Mouse (Mus musculus) MEL (cell line): Measurements from ENCODE around the gene Rprm. TPM values are rescaled to one million over a fixed set of nuclear protein-coding genes. Genes with fewer than 3 reads are reported as not detected.

Experiments used
- DNase-seq: peaks from one replicate; pipeline ENCODE4 v3.0.0; 2011; ENCODE audit warnings: low read depth, low spot score
- H3K27ac ChIP-seq: 2 replicates; pipeline ENCODE4 v1.5.1; 2012; ENCODE audit warnings: low read depth, mild to moderate bottlenecking, control low read depth, low read length, moderate library complexity; ENCODE audit not compliant: control insufficient read depth
- H3K27me3 ChIP-seq, 2 experiments: fragments of 150-350 bp in 1 of 2; sonication (generic) in 1 of 2; 2 replicates each; pipeline ENCODE4 v1.6.1; 2012; ENCODE audit warnings: low read length in 2 of 2, mild to moderate bottlenecking in 2 of 2, improper control_type of control experiment in 1 of 2, moderate library complexity in 1 of 2; ENCODE audit not compliant: insufficient read depth in 2 of 2, control insufficient read depth in 1 of 2
- H3K36me3 ChIP-seq, 2 experiments: 2 replicates each; pipeline ENCODE4 v1.6.1; 2012 to 2014; ENCODE audit warnings: low read length in 2 of 2, improper control_type of control experiment in 1 of 2, inconsistent platforms in 1 of 2, mild to moderate bottlenecking in 1 of 2; ENCODE audit not compliant: insufficient read depth in 2 of 2, control insufficient read depth in 1 of 2
- H3K4me1 ChIP-seq, 2 experiments: fragments of 150-350 bp in 1 of 2; sonication (generic) in 1 of 2; 2 replicates each; pipeline ENCODE4 v1.6.1; 2012; ENCODE audit warnings: low read length in 2 of 2, improper control_type of control experiment in 1 of 2, mild to moderate bottlenecking in 1 of 2; ENCODE audit not compliant: insufficient read depth in 2 of 2, control insufficient read depth in 1 of 2
- H3K4me3 ChIP-seq, 2 experiments: fragments of 150-350 bp in 1 of 2; sonication (generic) in 1 of 2; 2 replicates each; pipeline ENCODE4 v1.5.1; 2012; ENCODE audit warnings: low read depth in 2 of 2, low read length in 2 of 2, mild to moderate bottlenecking in 2 of 2, moderate library complexity in 2 of 2, control low read depth in 1 of 2, improper control_type of control experiment in 1 of 2; ENCODE audit not compliant: control insufficient read depth in 1 of 2, insufficient read depth in 1 of 2
- H3K79me2 ChIP-seq: 2 replicates; pipeline ENCODE4 v1.6.1; 2012; ENCODE audit warnings: mild to moderate bottlenecking, low read length, moderate library complexity; ENCODE audit not compliant: control insufficient read depth, poor library complexity, insufficient read depth
- H3K9ac ChIP-seq: 2 replicates; pipeline ENCODE4 v1.6.1; 2012; ENCODE audit warnings: low read depth, mild to moderate bottlenecking, control low read depth, low read length, moderate library complexity; ENCODE audit not compliant: control insufficient read depth, poor library complexity, severe bottlenecking
- H3K9me3 ChIP-seq: fragments of 150-350 bp; sonication (generic); replicated peaks from 2 replicates; pipeline ENCODE4 v1.6.1; 2012; ENCODE audit warnings: mild to moderate bottlenecking, low read length, improper control_type of control experiment, moderate library complexity; ENCODE audit not compliant: insufficient read depth
- BHLHE40 ChIP-seq: IDR thresholded peaks from 2 replicates; pipeline ENCODE4 v1.6.1; 2012; ENCODE audit warnings: low read depth, mild to moderate bottlenecking, inconsistent platforms, low read length, improper control_type of control experiment, borderline replicate concordance
- CHD1 ChIP-seq: IDR thresholded peaks from 2 replicates; pipeline ENCODE4 v1.6.1; 2012; ENCODE audit warnings: low read depth, mild to moderate bottlenecking, inconsistent platforms, low read length, improper control_type of control experiment
- CHD2 ChIP-seq: IDR thresholded peaks from 2 replicates; pipeline ENCODE4 v1.6.1; 2011; ENCODE audit warnings: low read length, improper control_type of control experiment
- EP300 ChIP-seq, 2 experiments: IDR thresholded peaks; 2 replicates each; pipeline ENCODE4 v1.6.1; 2011; ENCODE audit warnings: improper control_type of control experiment in 2 of 2, low read length in 2 of 2, low read depth in 1 of 2, mild to moderate bottlenecking in 1 of 2
- ETS1 ChIP-seq: IDR thresholded peaks from 2 replicates; pipeline ENCODE4 v1.6.1; 2012; ENCODE audit warnings: low read depth, mild to moderate bottlenecking, inconsistent platforms, low read length, improper control_type of control experiment, moderate library complexity
- GABPA ChIP-seq: IDR thresholded peaks from 2 replicates; pipeline ENCODE4 v1.6.1; 2012; ENCODE audit warnings: low read depth, mild to moderate bottlenecking, inconsistent platforms, low read length, improper control_type of control experiment, moderate library complexity
- GATA1 ChIP-seq: IDR thresholded peaks from 2 replicates; pipeline ENCODE4 v1.6.1; 2011; ENCODE audit warnings: low read depth, low read length, improper control_type of control experiment
- HCFC1 ChIP-seq: IDR thresholded peaks from 2 replicates; pipeline ENCODE4 v1.6.1; 2012; ENCODE audit warnings: low read depth, mild to moderate bottlenecking, inconsistent platforms, low read length, improper control_type of control experiment, moderate library complexity
- JUND ChIP-seq: IDR thresholded peaks from 2 replicates; pipeline ENCODE4 v1.6.1; 2011; ENCODE audit warnings: low read depth, mild to moderate bottlenecking, improper control_type of control experiment, low read length
- KAT2A ChIP-seq: conservative IDR thresholded peaks from 2 replicates; pipeline ENCODE4 v1.6.1; 2012; ENCODE audit warnings: low read depth, low read length, improper control_type of control experiment, inconsistent platforms
- MEF2A ChIP-seq: IDR thresholded peaks from 2 replicates; pipeline ENCODE4 v1.6.1; 2014; ENCODE audit warnings: low read depth, mild to moderate bottlenecking, inconsistent platforms, low read length, improper control_type of control experiment; ENCODE audit not compliant: poor library complexity, insufficient replicate concordance, severe bottlenecking; ENCODE audit errors: extremely low read depth
- MYB ChIP-seq: IDR thresholded peaks from 2 replicates; pipeline ENCODE4 v1.6.1; 2011; ENCODE audit warnings: mild to moderate bottlenecking, low read depth, low read length, improper control_type of control experiment
- MYC ChIP-seq: IDR thresholded peaks from 2 replicates; pipeline ENCODE4 v1.6.1; 2011; ENCODE audit warnings: low read depth, mild to moderate bottlenecking, low read length, improper control_type of control experiment, moderate library complexity
- NRF1 ChIP-seq: IDR thresholded peaks from 2 replicates; pipeline ENCODE4 v1.6.1; 2014; ENCODE audit warnings: low read depth, mild to moderate bottlenecking, inconsistent platforms, low read length, improper control_type of control experiment, moderate library complexity; ENCODE audit not compliant: poor library complexity, insufficient read depth, severe bottlenecking
- POLR2A ChIP-seq, 2 experiments: IDR thresholded peaks; 2 replicates each; pipeline ENCODE4 v1.6.1; 2011 to 2012; ENCODE audit warnings: low read length in 2 of 2, mild to moderate bottlenecking in 2 of 2, control low read depth in 1 of 2, improper control_type of control experiment in 1 of 2, low read depth in 1 of 2, moderate library complexity in 1 of 2; ENCODE audit not compliant: control insufficient read depth in 1 of 2, insufficient read depth in 1 of 2, poor library complexity in 1 of 2
- RAD21 ChIP-seq: IDR thresholded peaks from 2 replicates; pipeline ENCODE4 v1.6.1; 2011; ENCODE audit warnings: mild to moderate bottlenecking, low read depth, low read length, improper control_type of control experiment
- RCOR1 ChIP-seq: IDR thresholded peaks from 2 replicates; pipeline ENCODE4 v1.6.1; 2012; ENCODE audit warnings: low read depth, mild to moderate bottlenecking, inconsistent platforms, low read length, improper control_type of control experiment
- TAL1 ChIP-seq: IDR thresholded peaks from 2 replicates; pipeline ENCODE4 v1.6.1; 2012; ENCODE audit warnings: mild to moderate bottlenecking, inconsistent platforms, low read length, moderate library complexity, mixed read lengths
- TBP ChIP-seq: IDR thresholded peaks from 2 replicates; pipeline ENCODE4 v1.8.0; 2011; ENCODE audit warnings: low read depth, low read length, improper control_type of control experiment
- UBTF ChIP-seq: IDR thresholded peaks from 2 replicates; pipeline ENCODE4 v1.6.1; 2012; ENCODE audit warnings: low read depth, mild to moderate bottlenecking, inconsistent platforms, low read length, improper control_type of control experiment, moderate library complexity, borderline replicate concordance; ENCODE audit not compliant: insufficient read depth
- USF1 ChIP-seq: IDR thresholded peaks from 2 replicates; pipeline ENCODE4 v1.6.1; 2014; ENCODE audit warnings: low read depth, mild to moderate bottlenecking, inconsistent platforms, low read length, improper control_type of control experiment, moderate library complexity
- ZC3H11A ChIP-seq: IDR thresholded peaks from 2 replicates; pipeline ENCODE4 v1.6.1; 2012; ENCODE audit warnings: low read depth, mild to moderate bottlenecking, inconsistent platforms, low read length, improper control_type of control experiment
- ZKSCAN1 ChIP-seq: IDR thresholded peaks from 2 replicates; pipeline ENCODE4 v1.6.1; 2012; ENCODE audit warnings: low read depth, mild to moderate bottlenecking, inconsistent platforms, low read length, improper control_type of control experiment, moderate library complexity
- polyA plus RNA-seq, 2 experiments: library from polyadenylated mRNA; stranded (reverse) in 1 of 2; unstranded in 1 of 2; fragments of >175 nt in 1 of 2; fragments of >200 nt in 1 of 2; gene quantifications; 2 replicates each; pipeline versions ENCODE4 v1.2.1 to v1.2.4; 2012; ENCODE audit warnings: low replicate concordance in 2 of 2, low read depth in 1 of 2; ENCODE audit not compliant: insufficient read length in 2 of 2, insufficient read depth in 1 of 2, missing spikeins in 1 of 2
- total RNA-seq: library from RNA; depleted of rRNA; stranded (reverse); fragments of 300-350 nt; gene quantifications from 2 replicates; pipeline ENCODE4 v1.2.3, GENCODE M21; 2012

The Rprm gene
- total and polyA plus RNA-seq, 3 experiments: not detected

DNA sequence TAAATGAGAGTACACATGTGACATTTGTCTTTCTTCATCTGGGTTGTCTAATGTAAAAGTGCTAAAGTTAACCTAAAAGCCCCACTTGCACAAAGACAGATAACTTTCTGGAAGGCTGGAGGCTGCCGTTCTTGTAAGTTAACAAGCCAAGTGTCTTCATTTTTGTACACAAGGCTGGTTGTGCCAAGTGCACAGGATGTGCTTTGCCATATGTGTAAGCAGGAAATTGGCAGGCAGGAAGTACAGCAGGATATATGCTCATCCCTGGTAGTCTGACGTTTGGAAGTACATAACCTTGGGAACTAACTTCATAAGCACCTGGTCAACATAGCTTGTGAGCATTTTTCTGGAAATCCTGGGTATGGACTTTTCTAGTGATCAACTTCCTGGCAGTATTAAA is 25.9 kb upstream of the Rprm start:
- H3K4me3 ChIP-seq: no peak overlapping the region
- no peak overlapping the region for H3K9ac ChIP-seq
- no peaks in the 10 kb centered on the region for H3K9me3 ChIP-seq
- H3K27ac ChIP-seq: no peak overlapping the region
- H3K79me2 ChIP-seq: no peaks in the 10 kb centered on the region
- H3K27me3 ChIP-seq: no peaks in the 10 kb centered on the region
- DNase-seq: no peak
- H3K4me1 ChIP-seq: no peaks in the 10 kb centered on the region
- H3K36me3 ChIP-seq: no peaks in the 10 kb centered on the region
- TF ChIP-seq BHLHE40 (no peak), NRF1 (no peak), ETS1 (no peak), GABPA (no peak), UBTF (no peak), MEF2A (no peak), POLR2A (IDR thresholded peaks at IDR 0.05; ENCODE audit: control insufficient read depth in 1 of 2, insufficient read depth in 1 of 2, low read depth in 1 of 2, low read length in 2 of 2, poor library complexity in 1 of 2) (no peak), USF1 (no peak), CHD1 (no peak), ZC3H11A (no peak), CHD2 (no peak), RCOR1 (no peak), TBP (no peak), TAL1 (no peak), MYC (no peak), KAT2A (no peak)
- TF ChIP-seq, all 39 proteins: peak for 0

DNA sequence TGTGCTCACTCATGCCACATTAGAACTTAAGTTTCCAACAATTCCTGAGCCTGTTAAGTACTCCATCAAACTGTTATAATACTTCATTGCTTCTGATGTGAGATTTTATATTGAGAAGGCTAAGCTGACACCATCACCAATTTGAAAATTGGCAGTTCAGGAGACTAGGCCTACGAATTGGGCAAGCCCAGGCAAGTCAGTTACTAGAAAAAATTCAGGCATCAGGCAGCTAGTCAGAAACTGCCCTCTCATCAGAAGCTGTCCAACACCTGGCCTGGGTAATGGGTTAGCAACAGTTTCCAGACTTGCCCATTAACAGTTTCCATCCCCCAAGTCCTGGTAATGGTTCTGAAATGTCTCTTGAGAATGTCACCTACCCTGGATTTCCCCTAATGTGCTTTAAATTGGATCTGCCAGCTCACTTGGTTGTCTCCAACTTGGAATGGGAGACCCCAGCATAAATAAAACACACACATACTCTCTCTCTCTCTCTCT is 20.9 kb upstream of the Rprm start:
- TF ChIP-seq HCFC1 (no peak), JUND (no peak), EP300 (IDR thresholded peaks at IDR 0.05; ENCODE audit: low read depth in 1 of 2, low read length in 2 of 2) (no peak), POLR2A (IDR thresholded peaks at IDR 0.05; ENCODE audit: control insufficient read depth in 1 of 2, insufficient read depth in 1 of 2, low read depth in 1 of 2, low read length in 2 of 2, poor library complexity in 1 of 2) (no peak), GATA1 (no peak), BHLHE40 (no peak), RAD21 (no peak), ZKSCAN1 (no peak), KAT2A (no peak), MYB (no peak)
- Histone ChIP-seq H3K27me3 (no peaks in the 10 kb centered on the region), H3K4me3 (no peak overlapping the region), H3K27ac (no peak overlapping the region), H3K79me2 (no peaks in the 10 kb centered on the region), H3K36me3 (no peaks in the 10 kb centered on the region), H3K9ac (no peak overlapping the region), H3K9me3 (no peaks in the 10 kb centered on the region), H3K4me1 (no peaks in the 10 kb centered on the region; a peak in 1 of 4 replicates)
- no peak for DNase-seq
